Mouse (Mus musculus) embryo, embryonic 11 days (tissue): ENCODE measurements around the gene S1pr5.
"Not testable (repeated sequence)": the region's sequence is repeated elsewhere in the genome, so short reads cannot be mapped to it uniquely, and the experiment has no call there.

Experiments used
- DNase-seq: peaks from one replicate; pipeline ENCODE4 v3.0.0-alpha.2; 2015

The S1pr5 gene

GRCm38 (mm10) chr9:21235341-21235740, 12.9 kb downstream of the S1pr5 start:
- no peak for DNase-seq

GRCm38 (mm10) chr9:21233805-21234204, 14.4 kb downstream of the S1pr5 start:
- DNase-seq = no peak

GRCm38 (mm10) chr9:21233366-21233765, 14.9 kb downstream of the S1pr5 start:
- DNase-seq = no peak

- no peak for DNase-seq
These were observed 15.4 kb downstream of the S1pr5 start for GRCm38 (mm10) chr9:21232867-21233266.

- DNase-seq = no peak
These were observed 16.7 kb downstream of the S1pr5 start for GRCm38 (mm10) chr9:21231551-21231950.

DNA sequence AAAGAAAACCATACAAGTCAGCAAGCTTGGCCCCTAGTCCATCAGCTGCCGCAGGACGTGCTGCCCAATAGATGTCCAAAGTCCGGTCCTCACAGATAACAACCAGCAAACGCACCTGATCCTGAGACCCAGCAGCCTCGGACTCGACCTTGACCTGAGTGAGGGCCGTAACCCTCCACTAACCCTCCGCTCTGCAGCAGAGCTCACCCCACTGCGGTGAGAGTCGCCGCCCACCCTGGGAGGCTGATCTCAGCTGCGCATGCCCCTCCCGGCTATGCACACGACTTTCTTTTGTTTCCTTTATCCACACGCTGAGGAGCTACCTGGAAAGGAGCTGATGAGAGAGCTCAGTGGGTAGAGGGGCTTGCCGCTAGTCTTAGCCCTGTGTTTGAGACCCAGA, 20.9 kb downstream of the S1pr5 start:
- DNase-seq = peak; percentile 72

DNA sequence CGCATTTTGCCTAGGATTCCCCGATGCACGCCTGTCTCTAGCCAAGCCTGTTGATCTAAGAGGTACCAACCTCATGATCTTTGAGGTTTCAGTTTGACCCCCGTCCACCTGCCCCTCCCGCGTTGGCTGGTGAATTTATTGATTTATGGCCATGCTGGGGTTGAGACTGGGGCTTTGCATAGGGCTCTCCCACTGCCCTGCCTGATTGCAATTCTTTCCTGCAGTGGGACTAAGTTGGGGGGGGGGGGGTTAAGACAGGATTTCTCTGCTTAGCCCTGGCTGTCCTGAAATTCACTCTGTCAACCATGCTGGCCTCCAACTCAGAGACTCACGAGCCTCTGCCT, 22.9 kb downstream of the S1pr5 start:
- no peak for DNase-seq

- DNase-seq = peak; percentile 65
These were observed 23.4 kb downstream of the S1pr5 start for GRCm38 (mm10) chr9:21224576-21225414.

DNA sequence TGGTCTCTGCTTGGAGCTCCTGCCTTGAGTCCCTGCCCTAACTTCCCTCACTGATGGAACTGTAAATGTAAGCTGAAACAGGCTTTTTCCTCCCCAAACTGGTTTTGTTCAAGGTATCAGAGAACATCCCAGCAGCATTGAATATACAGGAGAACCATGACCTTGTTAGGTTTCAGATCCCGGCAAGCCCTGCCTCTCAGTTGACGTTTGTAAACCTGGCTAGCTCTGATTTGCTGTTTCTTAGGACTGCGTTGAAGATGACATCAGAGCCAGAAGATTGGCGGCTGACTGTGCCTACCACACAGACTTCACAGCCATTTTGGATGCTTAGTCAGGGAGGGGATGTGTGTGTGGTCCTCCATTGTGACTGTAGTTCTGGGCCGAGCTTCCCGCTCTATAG, 24.3 kb downstream of the S1pr5 start:
- no peak for DNase-seq

GRCm38 (mm10) chr9:21223490-21223889, 24.8 kb downstream of the S1pr5 start:
- not testable (repeated sequence) for DNase-seq

- DNase-seq = peak; percentile 85
These were observed 26.8 kb downstream of the S1pr5 start for GRCm38 (mm10) chr9:21221383-21221929.

DNA sequence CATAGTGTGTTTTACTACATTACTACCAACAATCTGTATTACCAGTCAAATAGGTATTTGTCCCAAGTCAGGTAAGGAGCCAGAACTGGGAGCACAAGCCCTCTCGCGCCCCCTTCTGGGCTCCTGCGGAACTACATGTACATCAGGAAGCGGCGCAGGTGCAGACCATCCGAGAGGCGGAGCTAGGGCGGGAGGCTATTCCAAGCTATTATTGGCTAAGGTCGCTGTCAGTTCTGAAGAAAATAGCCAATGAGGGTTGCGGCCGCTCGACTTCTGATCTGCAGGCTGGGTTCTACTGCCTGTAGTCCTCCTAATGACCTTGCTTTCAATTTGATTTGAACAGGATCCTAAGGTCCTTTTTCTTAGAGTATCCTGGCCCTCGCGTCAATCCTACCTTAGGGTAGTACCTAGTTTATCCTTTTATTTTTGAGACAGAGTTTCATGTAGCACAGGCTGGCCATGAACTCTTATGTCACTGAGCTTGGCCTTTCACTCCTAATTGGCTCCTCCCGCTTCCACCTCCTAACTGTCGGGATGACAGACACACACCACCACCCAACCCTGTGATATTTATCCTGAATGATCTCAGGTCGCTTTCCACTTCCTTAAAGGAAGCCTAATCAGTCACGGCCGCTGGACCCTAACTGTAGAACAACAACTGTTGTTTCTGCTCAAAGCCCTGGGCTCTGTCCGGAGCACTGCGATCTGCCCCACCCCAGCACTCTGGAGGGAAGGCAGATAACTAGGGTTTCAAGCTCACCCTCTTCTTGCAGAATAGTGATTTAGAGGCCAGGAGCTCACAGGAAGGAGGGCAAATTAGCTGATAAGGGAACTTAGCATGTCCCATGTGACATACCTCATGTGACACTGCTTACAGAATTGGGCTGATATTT, 27.5 kb downstream of the S1pr5 start:
- peak; percentile 92 for DNase-seq

GRCm38 (mm10) chr9:21219820-21220219, 28.4 kb downstream of the S1pr5 start:
- no peak for DNase-seq

DNA sequence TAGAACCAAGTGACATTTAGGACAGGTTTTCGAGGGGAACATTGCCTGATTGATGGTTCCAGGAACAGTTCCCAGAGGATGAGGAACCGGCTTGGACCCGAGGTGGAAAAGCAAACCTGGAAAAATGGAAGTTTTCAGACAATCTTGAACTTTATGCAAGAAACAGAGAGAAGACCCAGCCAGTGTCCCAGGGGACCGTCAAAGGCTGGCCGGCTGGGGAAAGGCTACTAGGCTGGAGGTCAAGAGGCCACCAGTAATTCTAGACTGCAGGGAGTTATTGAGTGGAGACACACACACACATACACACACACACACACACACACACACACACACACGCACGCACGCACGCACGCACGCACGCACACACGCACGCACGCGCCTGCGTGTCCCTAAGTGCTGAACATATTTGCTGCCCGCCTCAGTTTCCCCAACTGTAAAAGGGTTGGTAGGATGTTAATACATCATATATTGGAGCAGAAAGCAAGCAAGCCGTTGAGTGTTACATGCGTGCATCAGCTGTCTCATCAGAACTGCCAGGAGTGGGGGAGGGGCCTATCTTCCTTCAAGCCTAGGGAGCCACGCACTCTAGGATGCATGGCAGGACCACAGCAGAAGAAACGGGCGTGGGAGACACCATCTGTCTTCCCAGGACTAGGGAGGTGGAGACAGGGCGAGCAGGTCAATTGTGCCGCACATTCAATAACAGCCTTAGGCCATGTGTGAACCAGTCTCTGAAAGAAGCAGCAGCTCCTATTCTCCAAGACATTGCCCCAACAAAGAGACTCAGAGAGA, 32.0 kb downstream of the S1pr5 start:
- no peak for DNase-seq

DNA sequence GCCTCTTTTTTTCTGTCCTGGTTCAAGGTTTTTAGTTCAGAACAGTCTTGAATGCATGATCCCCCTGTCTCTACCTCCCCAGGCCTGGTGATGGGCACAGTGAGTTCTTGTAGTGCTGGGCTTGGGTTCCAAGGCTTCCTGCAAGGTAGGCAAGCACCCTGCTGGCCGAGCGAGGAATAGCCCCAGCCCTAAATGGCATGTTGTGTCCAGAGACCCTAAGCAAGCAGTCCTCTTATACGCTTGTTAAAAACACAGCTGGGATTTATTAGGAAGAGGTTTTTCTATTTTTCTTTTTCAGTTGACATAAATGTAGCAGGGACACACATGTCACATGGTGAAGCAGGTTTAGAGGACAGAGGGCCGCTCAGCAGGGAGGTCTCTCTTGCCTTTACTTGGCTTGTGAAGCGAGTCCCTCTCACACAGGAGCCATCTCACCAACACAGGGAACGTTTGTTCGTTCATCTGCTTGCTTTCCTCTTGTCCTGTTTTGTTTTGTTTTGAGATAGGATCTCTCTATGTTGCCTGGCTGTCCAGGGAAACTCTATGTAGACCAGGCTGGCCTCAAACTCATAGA, 34.5 kb downstream of the S1pr5 start:
- peak; percentile 74 for DNase-seq

- DNase-seq = no peak
These were observed 36.6 kb downstream of the S1pr5 start for GRCm38 (mm10) chr9:21211624-21212023.

GRCm38 (mm10) chr9:21210821-21211220, 37.4 kb downstream of the S1pr5 start:
- DNase-seq = peak; percentile 30

DNA sequence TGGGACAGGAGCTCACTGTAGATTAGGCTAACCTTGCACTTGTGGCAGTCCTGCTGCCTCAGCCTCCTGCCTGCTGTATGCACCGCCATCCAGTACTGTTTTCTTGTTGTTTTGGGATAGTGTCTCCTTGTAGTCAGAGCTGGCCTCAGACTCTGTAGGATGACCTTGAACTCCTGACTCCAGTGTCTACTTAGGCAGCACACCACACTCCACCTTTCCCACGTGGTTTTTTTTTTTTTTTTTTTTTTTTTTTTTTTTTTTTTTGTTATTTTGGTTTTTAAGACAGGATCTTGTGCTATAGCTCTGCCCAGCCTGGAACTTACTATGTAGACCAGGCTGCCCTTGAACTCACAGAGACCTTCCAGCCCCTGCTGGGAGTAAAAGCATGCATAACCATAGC, 39.6 kb downstream of the S1pr5 start:
- no peak for DNase-seq

GRCm38 (mm10) chr9:21206848-21207247, 41.4 kb downstream of the S1pr5 start:
- DNase-seq = no peak

DNA sequence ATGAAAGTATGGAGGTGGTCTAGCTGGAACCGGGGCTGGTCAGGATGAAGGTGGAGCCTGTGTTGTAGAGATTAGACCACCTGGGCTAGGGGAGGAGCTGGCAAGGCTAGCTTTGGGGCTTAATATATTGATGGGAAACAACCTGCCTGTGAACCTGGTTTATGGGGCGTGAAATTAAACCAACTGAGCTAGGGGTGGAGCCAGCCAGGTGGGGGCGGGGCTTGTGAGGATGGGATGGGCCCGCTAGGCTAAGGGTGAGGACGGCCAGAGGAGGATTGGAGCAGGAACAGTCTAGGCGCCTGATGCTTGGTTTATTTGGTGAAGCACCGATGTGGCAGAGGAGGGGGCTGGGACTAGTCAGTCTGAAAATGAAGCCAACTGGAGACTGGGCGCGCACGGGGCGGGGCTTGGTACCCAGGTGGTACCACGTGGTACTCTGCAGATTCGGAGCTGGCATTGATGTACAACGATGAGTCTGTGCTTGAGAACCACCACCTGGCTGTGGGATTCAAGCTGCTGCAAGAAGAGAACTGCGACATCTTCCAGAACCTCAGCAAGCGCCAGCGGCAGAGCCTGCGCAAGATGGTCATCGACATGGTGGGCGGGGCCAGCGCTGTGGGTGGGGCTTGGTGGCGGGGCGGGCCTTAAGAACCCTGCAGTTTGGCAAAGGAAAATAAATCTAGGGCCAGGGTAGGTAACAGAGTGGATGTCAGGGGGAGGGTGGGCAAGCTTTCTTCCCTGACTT, 43.5 kb downstream of the S1pr5 start:
- DNase-seq = peak; percentile 71

DNA sequence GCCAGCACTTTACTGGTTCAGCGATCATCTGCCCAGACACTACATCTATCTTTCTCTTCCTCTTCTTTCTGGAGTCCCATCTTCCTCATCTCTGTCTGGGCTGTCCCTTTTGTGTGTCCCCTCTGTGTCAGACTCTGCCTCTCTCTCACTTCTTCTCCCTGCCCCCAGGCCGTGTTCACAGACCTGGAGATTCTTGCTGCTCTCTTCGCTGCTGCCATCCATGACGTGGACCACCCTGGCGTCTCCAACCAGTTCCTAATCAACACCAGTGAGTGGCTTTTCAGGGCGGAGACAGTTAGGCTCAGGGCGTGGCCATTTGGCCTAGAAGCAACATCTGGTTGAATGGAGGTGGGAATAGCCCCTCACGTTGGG, 44.1 kb downstream of the S1pr5 start:
- DNase-seq = no peak

- no peak for DNase-seq
These were observed 49.3 kb downstream of the S1pr5 start for GRCm38 (mm10) chr9:21198960-21199359.
